Mouse (Mus musculus): ENCODE data around the gene Btbd2. TPM values are rescaled to one million over a fixed set of nuclear protein-coding genes. Genes with fewer than 3 reads are reported as not detected.

Gene Btbd2
- polyA plus RNA-seq, 2 experiments, result 8.2 to 8.6 TPM

- WGBS (ENCODE audit: insufficient replicate concordance), result 73% methylated on average over 2 of the region's 2 CpGs
- TF ChIP-seq CTCF (IDR thresholded peaks at IDR 0.05; ENCODE audit: low read depth), result no peak
- TF ChIP-seq EP300 (IDR thresholded peaks at IDR 0.05; ENCODE audit: low read depth), result no peak
- DNase-seq (ENCODE audit: low read depth in 3 of 3, low spot score in 3 of 3), result no peak
- H3K27me3 ChIP-seq (ENCODE audit: control insufficient read depth, insufficient read depth, low read length), result no peaks in the 10 kb centered on the region
- no peak for ATAC-seq (ENCODE audit: insufficient read depth)
- peak overlapping the region in 1 of 2 experiments; percentile 63; a peak in 1 of 4 replicates for H3K4me3 ChIP-seq (ENCODE audit: insufficient read depth in 1 of 2, low read depth in 2 of 2, low read length in 2 of 2)
- H3K4me2 ChIP-seq (ENCODE audit: low read depth), result peak overlapping the region; percentile 100
- peaks cover 39% of the 10 kb centered on the region for H3K36me3 ChIP-seq (replicated peaks; ENCODE audit: control insufficient read depth, insufficient read depth, low read depth)
- peak overlapping the region; percentile 97 for H3K27ac ChIP-seq
- peaks cover 33 to 37% of the 10 kb centered on the region in 2 experiments for H3K4me1 ChIP-seq (replicated peaks; ENCODE audit: control insufficient read depth in 2 of 2, insufficient read depth in 2 of 2, low read length in 1 of 2)
- H3K9me3 ChIP-seq (ENCODE audit: control insufficient read depth, low read length), result no peaks in the 10 kb centered on the region
- peak overlapping the region; percentile 81 for H3K9ac ChIP-seq (replicated peaks)
These were observed 51.9 kb downstream of the Btbd2 start for GRCm38 (mm10) chr10:80604988-80605387.

- 26% methylated on average over 7 of the region's 7 CpGs for WGBS (ENCODE audit: insufficient replicate concordance)
- Histone ChIP-seq H3K36me3 (replicated peaks; ENCODE audit: control insufficient read depth, insufficient read depth, low read depth) (peaks cover 32% of the 10 kb centered on the region), H3K4me2 (ENCODE audit: low read depth) (peak overlapping the region; percentile 100), H3K9me3 (ENCODE audit: control insufficient read depth, low read length) (no peaks in the 10 kb centered on the region), H3K4me1 (replicated peaks; ENCODE audit: control insufficient read depth in 2 of 2, insufficient read depth in 2 of 2, low read length in 1 of 2) (peaks cover 38 to 42% of the 10 kb centered on the region in 2 experiments), H3K27me3 (ENCODE audit: control insufficient read depth, insufficient read depth, low read length) (no peaks in the 10 kb centered on the region), H3K27ac (peak overlapping the region; percentile 97), H3K9ac (replicated peaks) (peak overlapping the region; percentile 81), H3K4me3 (ENCODE audit: insufficient read depth in 1 of 2, low read depth in 2 of 2, low read length in 2 of 2) (peak overlapping the region; percentile 63 to 75)
- TF ChIP-seq CTCF (IDR thresholded peaks at IDR 0.05; ENCODE audit: low read depth), result peak; percentile 24; the same call in 1 of the 2 replicates
- TF ChIP-seq EP300 (IDR thresholded peaks at IDR 0.05; ENCODE audit: low read depth), result no peak
- DNase-seq (ENCODE audit: low read depth in 3 of 3, low spot score in 3 of 3) (peak; percentile 75 to 77 (median 77)), ATAC-seq (ENCODE audit: insufficient read depth) (peak; percentile 71)
These were observed 52.8 kb downstream of the Btbd2 start for GRCm38 (mm10) chr10:80604001-80604509.

GRCm38 (mm10) chr10:80603364-80603763 is 53.5 kb downstream of the Btbd2 start:
- no peak for DNase-seq (ENCODE audit: low read depth in 3 of 3, low spot score in 3 of 3)
- 12% methylated on average over 7 of the region's 7 CpGs for WGBS (ENCODE audit: insufficient replicate concordance)
- Histone ChIP-seq H3K4me2 (ENCODE audit: low read depth) (peak overlapping the region; percentile 100), H3K4me3 (ENCODE audit: insufficient read depth in 1 of 2, low read depth in 2 of 2, low read length in 2 of 2) (peak overlapping the region; percentile 63 to 75), H3K9me3 (ENCODE audit: control insufficient read depth, low read length) (no peaks in the 10 kb centered on the region), H3K27me3 (ENCODE audit: control insufficient read depth, insufficient read depth, low read length) (no peaks in the 10 kb centered on the region), H3K36me3 (replicated peaks; ENCODE audit: control insufficient read depth, insufficient read depth, low read depth) (peaks cover 25% of the 10 kb centered on the region), H3K9ac (replicated peaks) (peak overlapping the region; percentile 81), H3K4me1 (replicated peaks; ENCODE audit: control insufficient read depth in 2 of 2, insufficient read depth in 2 of 2, low read length in 1 of 2) (peaks cover 44 to 46% of the 10 kb centered on the region in 2 experiments), H3K27ac (peak overlapping the region; percentile 97)
- TF ChIP-seq EP300 (IDR thresholded peaks at IDR 0.05; ENCODE audit: low read depth), result no peak
- TF ChIP-seq CTCF (IDR thresholded peaks at IDR 0.05; ENCODE audit: low read depth), result no peak
- peak; percentile 16 for ATAC-seq (ENCODE audit: insufficient read depth)

GRCm38 (mm10) chr10:80602698-80603325 is 54.1 kb downstream of the Btbd2 start, which contains the start of the genes Scamp4 and Adat3:
Gene Scamp4, plus strand, starts transcription at chr10:80602872.
Gene Adat3, plus strand, starts transcription at chr10:80602880.
- ATAC-seq (ENCODE audit: insufficient read depth) (peak; percentile 87), DNase-seq (ENCODE audit: low read depth in 3 of 3, low spot score in 3 of 3) (peak; percentile 87 to 91 (median 89))
- peak within 1 kb of the TSS; percentile 97 for H3K27ac ChIP-seq
- peaks cover 19% of the 10 kb centered on the region for H3K36me3 ChIP-seq (replicated peaks; ENCODE audit: control insufficient read depth, insufficient read depth, low read depth)
- peak within 1 kb of the TSS; percentile 63 to 75 for H3K4me3 ChIP-seq (ENCODE audit: insufficient read depth in 1 of 2, low read depth in 2 of 2, low read length in 2 of 2)
- no peaks in the 10 kb centered on the region for H3K9me3 ChIP-seq (ENCODE audit: control insufficient read depth, low read length)
- H3K9ac ChIP-seq (replicated peaks), result peak within 1 kb of the TSS; percentile 81
- WGBS (ENCODE audit: insufficient replicate concordance), result under 1% methylated on average over 54 of the region's 54 CpGs
- H3K4me2 ChIP-seq (ENCODE audit: low read depth), result peak within 1 kb of the TSS; percentile 100
- no peaks in the 10 kb centered on the region for H3K27me3 ChIP-seq (ENCODE audit: control insufficient read depth, insufficient read depth, low read length)
- TF ChIP-seq CTCF (IDR thresholded peaks at IDR 0.05; ENCODE audit: low read depth) (no peak), EP300 (IDR thresholded peaks at IDR 0.05; ENCODE audit: low read depth) (no peak)
- H3K4me1 ChIP-seq (replicated peaks; ENCODE audit: control insufficient read depth in 2 of 2, insufficient read depth in 2 of 2, low read length in 1 of 2), result peaks cover 49 to 51% of the 10 kb centered on the region in 2 experiments

- Histone ChIP-seq H3K36me3 (replicated peaks; ENCODE audit: control insufficient read depth, insufficient read depth, low read depth) (no peaks in the 10 kb centered on the region), H3K9ac (replicated peaks) (peak overlapping the region; percentile 2), H3K4me1 (replicated peaks; ENCODE audit: control insufficient read depth in 2 of 2, insufficient read depth in 2 of 2, low read length in 1 of 2) (peaks cover 24 to 34% of the 10 kb centered on the region in 2 experiments), H3K4me3 (ENCODE audit: insufficient read depth in 1 of 2, low read depth in 2 of 2, low read length in 2 of 2) (no peak overlapping the region), H3K27ac (no peak overlapping the region), H3K9me3 (ENCODE audit: control insufficient read depth, low read length) (no peaks in the 10 kb centered on the region), H3K4me2 (ENCODE audit: low read depth) (no peak overlapping the region), H3K27me3 (ENCODE audit: control insufficient read depth, insufficient read depth, low read length) (no peaks in the 10 kb centered on the region)
- WGBS (ENCODE audit: insufficient replicate concordance), result 50% methylated on average over 4 of the region's 4 CpGs
- no peak for DNase-seq (ENCODE audit: low read depth in 3 of 3, low spot score in 3 of 3)
- ATAC-seq (ENCODE audit: insufficient read depth), result no peak
- TF ChIP-seq EP300 (IDR thresholded peaks at IDR 0.05; ENCODE audit: low read depth) (no peak), CTCF (IDR thresholded peaks at IDR 0.05; ENCODE audit: low read depth) (no peak)
These were observed 60.6 kb downstream of the Btbd2 start for GRCm38 (mm10) chr10:80596318-80596717.

Small RNA genes within 50 kb of the gene (microRNA-seq; reads per million reads assigned to microRNA genes)
- 1.3 reads per million for gene Mir6912

Other genes with a start within 250 kb of the Btbd2 start
- 54.7 and 74.7 TPM in 2 replicates for gene Tcf3, start 223.4 kb downstream of the Btbd2 start, polyA plus RNA-seq (2012; rRNA removed)
- gene Tcf3, start 223.4 kb downstream of the Btbd2 start, polyA plus RNA-seq (2014; fragmentation: Nextera tagmentation; extraction: Ambion mirVana), result 41.9 and 55.4 TPM in 2 replicates
- 0.02 TPM in 2 replicates for gene Onecut3, start 162.2 kb downstream of the Btbd2 start, polyA plus RNA-seq (2012; rRNA removed)
- gene Onecut3, start 162.2 kb downstream of the Btbd2 start, polyA plus RNA-seq (2014; fragmentation: Nextera tagmentation; extraction: Ambion mirVana), result not detected in 2 replicates
- 0.01 and 0.02 TPM in 2 replicates for gene Atp8b3, start 117.9 kb downstream of the Btbd2 start, polyA plus RNA-seq (2012; rRNA removed)
- gene Atp8b3, start 117.9 kb downstream of the Btbd2 start, polyA plus RNA-seq (2014; fragmentation: Nextera tagmentation; extraction: Ambion mirVana), result 0.05 TPM in 1 of 2 replicates, not detected in the other
- gene Rexo1, start 95.5 kb downstream of the Btbd2 start, polyA plus RNA-seq (2012; rRNA removed), result 19.1 and 24.8 TPM in 2 replicates
- gene Rexo1, start 95.5 kb downstream of the Btbd2 start, polyA plus RNA-seq (2014; fragmentation: Nextera tagmentation; extraction: Ambion mirVana), result 10.7 and 14.0 TPM in 2 replicates
- gene Klf16, start 79.8 kb downstream of the Btbd2 start, polyA plus RNA-seq (2012; rRNA removed), result 12.5 and 13.8 TPM in 2 replicates
- gene Klf16, start 79.8 kb downstream of the Btbd2 start, polyA plus RNA-seq (2014; fragmentation: Nextera tagmentation; extraction: Ambion mirVana), result 10.6 and 12.3 TPM in 2 replicates
- gene Abhd17a, start 66.7 kb downstream of the Btbd2 start, polyA plus RNA-seq (2012; rRNA removed), result 41.2 and 51.0 TPM in 2 replicates
- gene Abhd17a, start 66.7 kb downstream of the Btbd2 start, polyA plus RNA-seq (2014; fragmentation: Nextera tagmentation; extraction: Ambion mirVana), result 55.0 and 63.4 TPM in 2 replicates
- 22.0 and 27.6 TPM in 2 replicates for gene Scamp4, start 54.2 kb downstream of the Btbd2 start, polyA plus RNA-seq (2012; rRNA removed)
- 34.6 and 39.8 TPM in 2 replicates for gene Scamp4, start 54.2 kb downstream of the Btbd2 start, polyA plus RNA-seq (2014; fragmentation: Nextera tagmentation; extraction: Ambion mirVana)
- 6.3 and 6.4 TPM in 2 replicates for gene Adat3, start 54.2 kb downstream of the Btbd2 start, polyA plus RNA-seq (2012; rRNA removed)
- 3.8 and 4.9 TPM in 2 replicates for gene Adat3, start 54.2 kb downstream of the Btbd2 start, polyA plus RNA-seq (2014; fragmentation: Nextera tagmentation; extraction: Ambion mirVana)
- gene Gm49322, start 51.0 kb downstream of the Btbd2 start, polyA plus RNA-seq (2012; rRNA removed), result 1.2 and 1.3 TPM in 2 replicates
- 0.19 and 0.28 TPM in 2 replicates for gene Gm49322, start 51.0 kb downstream of the Btbd2 start, polyA plus RNA-seq (2014; fragmentation: Nextera tagmentation; extraction: Ambion mirVana)
- 46.9 and 51.3 TPM in 2 replicates for gene Csnk1g2, start 34.2 kb downstream of the Btbd2 start, polyA plus RNA-seq (2012; rRNA removed)
- 25.5 and 27.0 TPM in 2 replicates for gene Csnk1g2, start 34.2 kb downstream of the Btbd2 start, polyA plus RNA-seq (2014; fragmentation: Nextera tagmentation; extraction: Ambion mirVana)
- 59.7 and 69.1 TPM in 2 replicates for gene Mknk2, start 21.0 kb upstream of the Btbd2 start, polyA plus RNA-seq (2012; rRNA removed)
- gene Mknk2, start 21.0 kb upstream of the Btbd2 start, polyA plus RNA-seq (2014; fragmentation: Nextera tagmentation; extraction: Ambion mirVana), result 58.7 and 74.3 TPM in 2 replicates
- gene Mob3a, start 44.9 kb upstream of the Btbd2 start, polyA plus RNA-seq (2012; rRNA removed), result 13.0 and 15.8 TPM in 2 replicates
- 14.2 and 16.0 TPM in 2 replicates for gene Mob3a, start 44.9 kb upstream of the Btbd2 start, polyA plus RNA-seq (2014; fragmentation: Nextera tagmentation; extraction: Ambion mirVana)
- gene Izumo4, start 45.1 kb upstream of the Btbd2 start, polyA plus RNA-seq (2012; rRNA removed), result 9.9 and 11.3 TPM in 2 replicates
- 4.0 and 6.0 TPM in 2 replicates for gene Izumo4, start 45.1 kb upstream of the Btbd2 start, polyA plus RNA-seq (2014; fragmentation: Nextera tagmentation; extraction: Ambion mirVana)
- gene Ap3d1, start 85.2 kb upstream of the Btbd2 start, polyA plus RNA-seq (2012; rRNA removed), result 24.5 and 26.2 TPM in 2 replicates
- 20.1 and 22.4 TPM in 2 replicates for gene Ap3d1, start 85.2 kb upstream of the Btbd2 start, polyA plus RNA-seq (2014; fragmentation: Nextera tagmentation; extraction: Ambion mirVana)
- gene Dot1l, start 98.1 kb upstream of the Btbd2 start, polyA plus RNA-seq (2012; rRNA removed), result 11.5 and 11.6 TPM in 2 replicates
- gene Dot1l, start 98.1 kb upstream of the Btbd2 start, polyA plus RNA-seq (2014; fragmentation: Nextera tagmentation; extraction: Ambion mirVana), result 7.1 and 8.3 TPM in 2 replicates
- gene Sf3a2, start 141.1 kb upstream of the Btbd2 start, polyA plus RNA-seq (2012; rRNA removed), result 26.1 and 35.6 TPM in 2 replicates
- gene Sf3a2, start 141.1 kb upstream of the Btbd2 start, polyA plus RNA-seq (2014; fragmentation: Nextera tagmentation; extraction: Ambion mirVana), result 36.1 and 40.7 TPM in 2 replicates
- gene Plekhj1, start 141.6 kb upstream of the Btbd2 start, polyA plus RNA-seq (2012; rRNA removed), result 46.7 and 50.8 TPM in 2 replicates
- 77.0 and 85.0 TPM in 2 replicates for gene Plekhj1, start 141.6 kb upstream of the Btbd2 start, polyA plus RNA-seq (2014; fragmentation: Nextera tagmentation; extraction: Ambion mirVana)
- gene Amh, start 148.2 kb upstream of the Btbd2 start, polyA plus RNA-seq (2012; rRNA removed), result 0.31 and 0.36 TPM in 2 replicates
- gene Amh, start 148.2 kb upstream of the Btbd2 start, polyA plus RNA-seq (2014; fragmentation: Nextera tagmentation; extraction: Ambion mirVana), result 0.08 TPM in 1 of 2 replicates, not detected in the other
- gene Jsrp1, start 156.4 kb upstream of the Btbd2 start, polyA plus RNA-seq (2012; rRNA removed), result 0.15 TPM in 1 of 2 replicates, not detected in the other
- gene Jsrp1, start 156.4 kb upstream of the Btbd2 start, polyA plus RNA-seq (2014; fragmentation: Nextera tagmentation; extraction: Ambion mirVana), result not detected in 2 replicates
- 673 and 795 TPM in 2 replicates for gene Oaz1, start 169.6 kb upstream of the Btbd2 start, polyA plus RNA-seq (2012; rRNA removed)
- gene Oaz1, start 169.6 kb upstream of the Btbd2 start, polyA plus RNA-seq (2014; fragmentation: Nextera tagmentation; extraction: Ambion mirVana), result 1,285 and 1,384 TPM in 2 replicates
- gene Lingo3, start 187.0 kb upstream of the Btbd2 start, polyA plus RNA-seq (2012; rRNA removed), result 0.01 TPM in 1 of 2 replicates, not detected in the other
- gene Lingo3, start 187.0 kb upstream of the Btbd2 start, polyA plus RNA-seq (2014; fragmentation: Nextera tagmentation; extraction: Ambion mirVana), result 0.04 TPM in 1 of 2 replicates, not detected in the other
- 196 and 215 TPM in 2 replicates for gene Lsm7, start 198.1 kb upstream of the Btbd2 start, polyA plus RNA-seq (2012; rRNA removed)
- gene Lsm7, start 198.1 kb upstream of the Btbd2 start, polyA plus RNA-seq (2014; fragmentation: Nextera tagmentation; extraction: Ambion mirVana), result 178 and 181 TPM in 2 replicates
- 76.1 and 82.4 TPM in 2 replicates for gene Sppl2b, start 198.2 kb upstream of the Btbd2 start, polyA plus RNA-seq (2012; rRNA removed)
- gene Sppl2b, start 198.2 kb upstream of the Btbd2 start, polyA plus RNA-seq (2014; fragmentation: Nextera tagmentation; extraction: Ambion mirVana), result 34.7 and 44.5 TPM in 2 replicates
- gene Tmprss9, start 214.8 kb upstream of the Btbd2 start, polyA plus RNA-seq (2012; rRNA removed), result 0.05 and 0.06 TPM in 2 replicates
- gene Tmprss9, start 214.8 kb upstream of the Btbd2 start, polyA plus RNA-seq (2014; fragmentation: Nextera tagmentation; extraction: Ambion mirVana), result not detected in 2 replicates
- 114 and 145 TPM in 2 replicates for gene Timm13, start 243.9 kb upstream of the Btbd2 start, polyA plus RNA-seq (2012; rRNA removed)
- 201 and 208 TPM in 2 replicates for gene Timm13, start 243.9 kb upstream of the Btbd2 start, polyA plus RNA-seq (2014; fragmentation: Nextera tagmentation; extraction: Ambion mirVana)

All from liver, embryonic 14.5 days (tissue).